Mouse (Mus musculus): ENCODE measurements around the gene Parm1. TPM values are rescaled to one million over a fixed set of nuclear protein-coding genes. Genes with fewer than 3 reads are reported as not detected.

Gene Parm1
- total RNA-seq, 4 experiments from 2014 or later = 99.4 to 150 (median 100) TPM

GRCm38 (mm10) chr5:91654331-91655048 is 137.1 kb downstream of the Parm1 start:
- DNase-seq = no peak

GRCm38 (mm10) chr5:91655263-91655662 is 137.8 kb downstream of the Parm1 start:
- DNase-seq = no peak

- DNase-seq = no peak
These were observed 145.3 kb downstream of the Parm1 start for GRCm38 (mm10) chr5:91662715-91663114.

DNA sequence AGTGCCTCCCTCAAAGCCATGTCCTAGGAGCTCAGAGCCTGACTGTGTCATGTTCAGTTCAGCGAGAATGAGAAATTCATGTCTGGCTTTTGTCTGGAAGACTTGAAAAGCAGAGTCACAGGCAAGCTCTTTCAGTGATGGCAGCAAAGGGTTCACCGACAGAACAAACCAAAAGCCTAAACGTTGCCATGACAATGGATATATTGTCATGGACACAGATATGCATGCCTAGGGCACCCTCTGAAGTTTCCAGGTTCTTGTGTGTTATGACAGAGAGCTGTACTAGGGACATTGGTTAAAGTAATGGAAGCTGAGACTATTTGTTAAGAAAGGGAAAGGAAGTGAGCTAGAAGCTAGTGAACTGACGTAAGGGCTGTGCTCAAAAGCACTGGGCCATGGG is 149.7 kb downstream of the Parm1 start:
- DNase-seq = no peak

DNA sequence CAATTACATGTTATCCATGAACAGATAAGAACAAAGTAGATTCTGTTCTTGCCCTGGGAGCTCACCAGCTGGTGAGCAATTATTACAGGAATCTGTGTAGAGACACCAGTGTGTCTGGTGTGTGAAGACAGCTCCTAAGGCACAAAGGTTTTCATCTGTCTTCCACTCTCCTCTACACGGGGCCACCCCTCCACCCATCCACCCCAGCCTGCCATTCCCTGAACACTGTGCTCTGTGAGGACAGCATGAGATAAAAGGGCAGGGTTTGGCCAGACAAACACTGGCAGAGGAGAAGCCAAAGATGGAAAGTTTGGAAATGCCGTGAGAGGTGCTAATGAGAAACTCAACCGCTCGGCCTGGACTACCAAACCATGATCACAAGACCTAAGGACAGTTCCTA is 151.8 kb downstream of the Parm1 start:
- no peak for DNase-seq

Other genes with a start within 250 kb of the Parm1 start
- gene Btc, start 114.6 kb upstream of the Parm1 start, total RNA-seq (2022) = 1 to 10 TPM in 2 of 4 experiments, under 1 TPM in 2; 0.59 to 1.7 (median 0.99) TPM

Measured in adrenal gland, adult 8-10 months (tissue).